Mouse (Mus musculus) cerebellum, postnatal 14 days (tissue): ENCODE results near the gene Ugt1a8.
"Not testable (repeated sequence)": the region's sequence is repeated elsewhere in the genome, so short reads cannot be mapped to it uniquely, and the experiment has no call there.

Experiments used
- DNase-seq, 2 experiments: peaks; one replicate each; pipeline ENCODE4 v3.0.0; 2021; ENCODE audit warnings: mixed read lengths in 2 of 2

The Ugt1a8 gene

GRCm38 (mm10) chr1:88087513-88087912 lies at the start of gene Ugt1a8:
TSS of gene Ugt1a8 (plus strand) at chr1:88087813.
- DNase-seq, result no peak

GRCm38 (mm10) chr1:88043044-88043443 lies 44.6 kb upstream of the Ugt1a8 start:
- not testable (repeated sequence) for DNase-seq

DNA sequence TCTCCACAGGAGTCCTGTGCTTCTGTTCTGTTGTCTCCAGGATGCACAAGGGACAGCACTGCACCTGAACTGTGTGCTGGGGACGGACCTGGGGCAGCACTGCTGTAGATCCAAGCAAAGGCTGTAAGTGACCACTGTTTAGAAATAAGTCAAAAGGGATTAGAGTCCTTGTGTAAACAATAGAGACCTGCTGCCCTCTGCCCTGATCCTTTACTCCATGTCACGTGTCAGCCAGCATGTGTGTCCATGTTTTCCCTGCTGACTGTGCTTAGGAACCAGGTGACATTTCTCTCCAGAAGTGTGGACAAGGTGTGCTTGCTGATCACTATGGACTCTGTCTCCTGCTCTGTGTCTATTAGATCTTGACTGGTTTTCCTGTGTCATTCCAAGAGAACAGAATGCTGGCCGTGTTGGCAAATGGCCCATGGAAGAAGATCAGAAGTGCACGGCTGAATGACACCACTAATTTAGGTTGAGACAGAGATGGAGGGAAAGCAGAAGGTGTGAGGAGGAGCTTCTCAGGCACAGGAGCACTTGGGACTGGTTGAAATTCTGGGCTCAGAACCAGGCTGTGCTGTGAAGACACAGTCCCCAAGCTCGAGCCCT lies 42.7 kb upstream of the Ugt1a8 start:
- DNase-seq, result peak; percentile 68 to 73

DNA sequence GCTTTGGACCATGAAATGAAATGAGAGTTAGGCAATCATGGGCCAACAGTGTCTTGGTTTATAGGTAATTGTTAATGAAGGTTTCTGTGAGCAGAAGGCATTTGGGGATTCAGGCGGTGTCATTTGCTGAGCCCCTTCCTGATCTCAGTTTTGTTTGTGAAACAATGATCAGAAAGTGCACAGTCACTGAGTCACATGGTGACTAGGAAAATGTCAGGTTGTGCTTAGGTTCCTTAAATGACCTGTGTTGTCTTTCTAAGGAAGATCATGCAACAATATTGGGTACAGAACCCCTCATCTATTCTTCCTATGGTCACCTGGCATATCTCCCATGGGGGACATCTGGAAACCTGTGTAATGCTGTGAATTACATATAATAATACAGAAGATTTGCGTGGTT lies 40.2 kb upstream of the Ugt1a8 start:
- not testable (repeated sequence) for DNase-seq

DNA sequence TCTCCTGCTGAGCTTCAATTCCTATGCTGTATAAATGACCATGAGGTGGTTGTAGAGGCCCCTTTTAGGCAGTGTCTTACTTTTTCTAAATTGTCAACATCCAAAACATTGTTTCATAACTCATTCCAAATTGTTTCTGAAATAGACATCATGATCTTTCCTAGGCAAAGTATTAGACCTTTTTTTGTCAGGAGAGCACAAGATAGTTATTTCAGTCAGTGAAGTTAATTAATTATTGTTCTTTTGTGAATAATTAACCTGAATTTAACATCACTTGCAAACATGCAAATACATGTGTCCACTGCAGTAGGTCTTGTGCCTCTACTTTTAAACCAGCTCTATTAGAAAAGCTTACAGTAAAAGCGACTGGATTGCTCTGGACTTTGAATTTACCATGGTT lies 32.5 kb upstream of the Ugt1a8 start, which contains the start of gene Ugt1a10:
TSS of gene Ugt1a10 (plus strand) at position 301 of the 400 bp plus-strand sequence.
- DNase-seq, result no peak

DNA sequence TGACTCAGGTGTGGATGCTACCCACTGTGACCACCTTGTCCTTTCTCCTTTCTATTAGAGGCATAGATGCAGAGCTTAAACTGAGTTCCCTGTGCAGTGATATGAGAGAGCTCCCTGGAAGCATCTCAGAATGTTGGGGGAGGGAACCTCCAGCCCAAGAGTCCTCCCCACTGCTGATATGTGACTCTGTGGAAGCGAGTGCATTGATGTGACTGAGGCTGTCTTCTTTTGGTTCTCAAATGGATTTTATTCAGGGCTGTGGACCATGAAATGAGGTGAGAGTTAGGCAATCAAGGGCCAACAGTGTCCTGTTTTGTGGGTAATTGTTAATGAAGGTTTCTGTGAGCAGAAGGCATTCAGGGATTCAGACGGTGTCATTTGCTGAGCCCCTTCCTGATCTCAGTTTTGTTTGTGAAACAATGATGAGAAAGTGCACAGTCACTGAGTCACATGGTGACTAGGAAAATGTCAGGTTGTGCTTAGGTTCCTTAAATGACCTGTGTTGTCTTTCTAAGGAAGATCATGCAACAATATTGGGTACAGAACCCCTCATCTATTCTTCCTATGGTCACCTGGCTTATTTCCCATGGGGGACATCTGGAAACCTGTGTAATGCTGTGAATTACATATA lies 21.0 kb upstream of the Ugt1a8 start:
- DNase-seq, result not testable (repeated sequence)

GRCm38 (mm10) chr1:88070495-88070894 lies 17.1 kb upstream of the Ugt1a8 start, which contains the start of gene Ugt1a9:
TSS of gene Ugt1a9 (plus strand) at chr1:88070800.
- no peak for DNase-seq

- DNase-seq, result no peak
Observed at GRCm38 (mm10) chr1:88070902-88071301, 16.7 kb upstream of the Ugt1a8 start.

DNA sequence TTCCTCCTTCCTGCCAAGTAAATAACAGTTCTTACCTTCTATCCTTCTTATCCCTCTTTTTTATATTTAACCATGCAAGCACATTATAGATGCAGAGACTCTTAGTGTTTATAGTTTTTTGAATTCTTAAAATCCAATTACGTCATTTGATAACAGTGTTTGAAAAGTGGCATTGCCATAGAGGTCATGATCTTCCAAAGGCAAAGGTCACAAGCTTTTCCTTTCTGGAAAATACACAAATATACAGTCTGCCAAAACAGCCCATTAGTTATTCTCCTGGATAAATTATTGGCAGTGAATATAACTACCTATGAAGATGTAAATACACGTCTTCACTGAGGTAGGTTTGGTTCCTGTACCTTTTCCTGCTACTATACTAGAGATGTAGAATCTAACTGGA lies 13.1 kb upstream of the Ugt1a8 start:
- no peak for DNase-seq

- no peak for DNase-seq
Observed at GRCm38 (mm10) chr1:88077128-88077527, 10.5 kb upstream of the Ugt1a8 start.

DNA sequence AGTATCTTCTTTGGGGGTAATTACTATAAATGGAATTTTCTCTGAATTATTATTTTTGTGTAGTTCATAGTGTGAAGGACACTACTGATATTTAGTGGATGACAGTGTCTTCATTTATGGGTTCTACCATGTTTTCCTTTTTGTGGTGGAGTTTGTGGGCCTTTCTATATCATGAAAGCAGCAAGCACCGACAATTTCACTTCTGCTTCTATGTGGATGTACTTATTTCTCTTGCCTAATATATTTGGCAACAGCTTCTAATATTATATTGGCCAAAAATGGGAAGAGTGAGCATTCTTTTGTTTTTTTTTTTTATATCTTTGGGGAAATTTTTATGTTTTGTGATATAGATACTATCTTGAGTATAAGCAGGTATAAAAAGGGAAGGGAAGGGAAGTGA lies 5.9 kb upstream of the Ugt1a8 start:
- DNase-seq, result no peak

- no peak for DNase-seq
Observed at GRCm38 (mm10) chr1:88086125-88086524, 1.5 kb upstream of the Ugt1a8 start.

DNA sequence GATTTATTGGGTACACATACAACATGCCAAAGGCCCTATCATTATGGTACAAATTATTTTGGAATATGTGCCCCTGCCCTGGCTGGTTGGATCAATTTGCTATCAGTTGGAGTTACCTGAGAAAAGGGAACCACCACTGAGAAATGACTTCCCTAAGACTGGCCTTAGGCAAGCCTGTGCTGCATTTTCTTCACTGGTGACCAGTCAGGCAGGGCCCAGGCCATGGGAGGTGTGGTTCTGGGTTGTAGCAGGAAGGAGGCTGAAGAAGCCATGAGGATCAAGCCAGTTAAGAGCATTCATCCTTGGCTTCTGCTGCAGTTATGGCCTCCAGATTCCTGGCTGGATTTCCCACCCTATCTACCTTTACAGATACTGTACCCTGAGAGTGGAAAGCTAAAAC lies 4.7 kb downstream of the Ugt1a8 start:
- no peak for DNase-seq

DNA sequence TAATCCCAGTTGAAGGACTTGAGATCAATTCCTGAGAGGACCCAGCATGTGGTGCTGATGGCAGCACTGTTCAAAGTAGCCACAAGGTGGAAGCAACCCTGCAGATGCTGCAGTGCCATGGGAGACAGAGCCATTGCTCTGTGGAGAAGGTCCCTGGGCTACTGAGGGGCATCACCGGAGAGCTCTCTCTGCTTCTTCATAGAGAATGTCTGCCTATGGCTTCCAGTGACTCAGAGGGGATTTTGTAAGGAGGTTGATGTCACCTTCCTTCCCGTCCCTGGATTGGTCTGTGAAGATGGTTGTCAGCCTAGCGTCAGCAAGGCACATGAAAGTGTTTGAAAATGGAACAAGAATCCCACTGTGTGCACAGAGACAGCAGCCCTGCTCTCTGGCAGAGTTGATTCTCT lies 6.7 kb downstream of the Ugt1a8 start:
- DNase-seq, result not testable (repeated sequence)

- DNase-seq, result no peak
Observed at GRCm38 (mm10) chr1:88094941-88095492, 7.4 kb downstream of the Ugt1a8 start, which contains the start of gene Ugt1a7c. TSS of gene Ugt1a7c (plus strand) at chr1:88095062.

- not testable (repeated sequence) for DNase-seq
Observed at GRCm38 (mm10) chr1:88098546-88098945, 10.9 kb downstream of the Ugt1a8 start.

- DNase-seq, result not testable (repeated sequence)
Observed at GRCm38 (mm10) chr1:88099691-88100090, 12.1 kb downstream of the Ugt1a8 start.

DNA sequence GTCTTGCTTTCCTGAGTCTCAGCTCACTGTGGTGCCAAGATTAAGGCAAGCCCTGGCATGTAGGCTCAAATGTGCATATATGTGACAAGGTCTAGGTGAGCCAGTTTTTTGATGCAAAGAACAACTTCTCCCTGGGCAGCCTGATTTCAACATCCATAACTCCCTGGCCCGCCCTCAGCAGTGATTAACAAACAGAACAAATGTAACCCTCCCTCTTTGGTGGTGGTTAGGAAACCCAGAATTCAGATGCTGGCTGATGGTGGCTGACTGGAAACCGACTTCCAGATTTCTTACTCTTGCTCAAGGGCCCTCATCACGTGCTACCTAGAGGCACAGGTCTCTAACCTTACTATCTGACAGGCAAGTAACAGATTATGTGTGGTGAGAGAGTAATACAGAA lies 15.4 kb downstream of the Ugt1a8 start, which contains the start of gene Ugt1a6b:
TSS of gene Ugt1a6b (plus strand) at position 234 of the 400 bp plus-strand sequence.
- not testable (repeated sequence) for DNase-seq

DNA sequence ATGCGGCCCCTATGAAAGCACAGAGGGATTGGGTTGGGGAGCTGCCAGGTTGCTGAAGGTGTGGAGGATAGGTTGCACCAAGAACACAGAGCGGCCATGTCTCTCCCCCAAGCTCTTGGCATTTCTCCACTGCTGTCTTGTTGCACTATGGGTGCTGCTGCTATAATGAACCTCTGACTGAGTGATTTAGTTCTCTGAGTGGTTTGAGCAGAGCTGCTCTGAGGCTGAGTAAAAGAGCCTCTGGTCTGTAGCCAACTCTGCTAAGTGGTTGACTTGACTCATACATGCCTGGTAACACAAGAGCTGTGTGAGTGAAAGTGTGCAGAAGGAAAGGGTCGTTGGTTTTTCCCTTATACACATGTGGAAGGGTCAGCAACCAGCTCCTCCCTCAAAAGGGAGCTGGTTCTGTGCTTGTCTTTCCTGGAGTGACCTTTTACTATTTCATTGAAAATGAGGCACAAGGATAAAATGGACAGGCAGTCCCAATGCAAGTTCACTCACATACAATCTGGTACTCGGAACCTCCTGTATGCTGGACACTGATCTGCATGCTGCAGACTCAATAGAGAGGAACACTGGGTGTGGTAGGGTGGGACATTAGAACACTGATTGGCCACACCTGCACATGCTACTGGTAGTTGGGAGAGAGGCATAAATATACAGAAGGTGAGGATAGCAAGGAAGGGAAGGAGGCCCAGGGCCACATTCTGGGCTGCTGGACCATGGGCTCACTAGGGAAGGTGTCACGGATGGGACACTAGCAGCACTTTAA lies 16.3 kb downstream of the Ugt1a8 start:
- DNase-seq, result not testable (repeated sequence)

DNA sequence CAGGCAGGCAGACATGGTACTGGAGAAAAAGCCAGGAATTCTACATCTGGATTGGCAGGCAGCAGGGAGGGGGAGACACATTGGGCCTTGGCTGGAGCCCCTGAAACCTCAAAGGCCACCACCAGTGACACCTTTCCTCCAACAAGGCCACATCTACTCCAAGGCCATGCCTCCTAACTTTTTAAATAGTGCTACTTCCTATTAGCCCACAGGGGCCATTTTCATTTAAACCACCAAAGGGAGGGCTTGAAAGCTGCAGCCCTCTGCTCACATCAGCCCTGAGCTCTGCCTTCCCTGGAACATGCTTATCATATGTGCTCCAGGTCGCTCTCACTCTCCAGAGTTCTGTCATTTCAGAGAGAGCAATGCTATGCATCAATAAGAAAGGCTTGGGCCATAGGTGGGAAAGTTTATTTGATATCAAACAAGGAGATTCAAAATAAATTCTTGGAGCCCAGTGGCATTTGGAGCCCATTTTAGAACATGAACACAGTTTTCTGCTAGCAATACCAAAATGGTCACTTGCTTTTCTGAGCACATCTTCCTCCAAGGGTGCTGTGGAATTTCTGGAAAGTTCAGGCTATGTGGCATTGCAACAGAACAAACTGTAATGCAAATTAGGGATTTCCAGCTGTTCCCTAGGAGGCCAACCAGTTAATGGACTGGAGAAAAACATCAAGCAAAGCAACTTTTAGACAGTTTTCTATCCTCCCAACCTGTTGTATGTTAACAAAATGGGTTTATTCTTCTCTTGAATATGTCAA lies 17.2 kb downstream of the Ugt1a8 start:
- no peak for DNase-seq

DNA sequence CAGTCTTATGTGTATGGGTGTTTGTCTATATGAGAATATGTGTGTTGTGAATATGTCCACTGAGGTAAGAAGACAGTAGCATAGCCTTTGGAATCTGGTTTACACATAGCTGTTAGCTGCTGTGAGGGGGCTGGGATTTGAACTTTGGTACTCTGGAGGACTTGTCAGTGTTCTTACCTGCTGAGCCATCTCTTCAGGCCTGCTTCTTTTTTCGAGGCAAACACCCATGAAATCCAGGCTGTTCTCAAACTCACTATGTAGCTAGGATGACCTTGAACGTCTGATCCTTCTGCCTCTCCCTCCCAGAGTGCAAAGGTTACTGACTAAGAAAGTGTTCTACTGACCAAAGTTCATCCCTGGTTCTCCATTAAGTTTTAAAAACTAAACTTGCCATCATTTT lies 18.0 kb downstream of the Ugt1a8 start:
- no peak for DNase-seq

GRCm38 (mm10) chr1:88109027-88109557 lies 21.5 kb downstream of the Ugt1a8 start:
- not testable (repeated sequence) for DNase-seq
